ENCODE assay signal across 9 mouse cellular contexts in the genomic region with DNA sequence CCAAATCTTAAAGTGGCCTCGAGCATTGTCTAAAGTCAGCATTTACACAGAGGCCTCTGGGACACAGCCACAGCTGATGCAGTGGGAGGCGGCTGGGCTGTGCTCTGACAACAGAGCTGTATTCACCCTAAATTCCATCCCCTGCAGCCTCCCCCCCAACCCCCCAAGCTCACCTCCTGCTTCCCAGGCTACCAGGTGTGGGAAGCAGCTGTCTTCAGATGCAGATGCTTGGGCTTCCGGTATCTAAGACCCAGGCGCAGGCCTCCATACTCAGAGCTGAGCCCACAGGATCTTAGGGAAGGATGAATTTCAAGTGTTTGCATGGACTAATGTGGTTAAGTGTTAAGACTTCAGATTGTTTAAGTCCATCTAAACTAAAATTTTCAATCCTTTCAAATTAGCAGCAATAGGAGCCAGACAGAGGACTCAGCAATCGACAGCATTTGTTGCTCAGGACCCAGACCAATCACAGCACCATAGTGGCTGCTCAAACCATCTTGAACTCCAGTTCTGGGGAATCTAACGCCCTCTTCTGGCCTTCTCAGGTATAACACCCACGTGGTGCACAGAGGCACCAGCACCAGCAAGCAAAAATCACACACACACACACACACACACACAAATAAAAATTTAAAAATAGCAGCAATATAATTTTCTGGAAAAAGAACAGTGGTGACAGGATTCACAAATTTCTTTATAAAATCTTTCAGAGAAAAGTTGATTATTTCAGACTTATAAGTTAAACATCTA. TPM values are rescaled to one million over a fixed set of nuclear protein-coding genes. Genes with fewer than 3 reads are reported as not detected.
DNase-seq lines count a peak whose midpoint lies in the region; ATAC-seq and TF ChIP-seq lines count a peak whose summit lies in the region.
"Had no signal": no experiment of that assay in that cellular context is flagged by ENCODE, and none has a peak within 500 bp of the region (broad histone marks: within the 10 kb centered on the region; RNA-seq: fewer than 3 reads in every experiment).

No protein-coding gene starts in this region.

- H3K4me2 ChIP-seq in lung, postnatal 0 days (replicated peaks; ENCODE audit: low read depth, low read length) = no peak overlapping the region
- H3K4me2 ChIP-seq: limb, embryonic 15.5 days had no signal

- no peak overlapping the region for H3K4me3 ChIP-seq in hindbrain, embryonic 10.5 days
- no peak overlapping the region for H3K4me3 ChIP-seq in lung, postnatal 0 days (ENCODE audit: low read depth, low read length)
- no peak overlapping the region for H3K4me3 ChIP-seq in testis, adult 2 months (ENCODE audit: control insufficient read depth, low read depth, low read length)
- H3K4me3 ChIP-seq: limb, embryonic 15.5 days had no signal

- 45% methylated on average over 7 of the region's 7 CpGs for WGBS in hindbrain, embryonic 10.5 days
- WGBS in lung, postnatal 0 days = 52% methylated on average over 7 of the region's 7 CpGs

- H3K9me3 ChIP-seq in hindbrain, embryonic 10.5 days = no peaks in the 10 kb centered on the region
- no peaks in the 10 kb centered on the region for H3K9me3 ChIP-seq in lung, postnatal 0 days (ENCODE audit: low read length)
- H3K9me3 ChIP-seq: limb, embryonic 15.5 days had no signal

- no peaks in the 10 kb centered on the region for H3K27me3 ChIP-seq in hindbrain, embryonic 10.5 days (ENCODE audit: insufficient read depth, poor library complexity, severe bottlenecking)
- H3K27me3 ChIP-seq in lung, postnatal 0 days (replicated peaks; ENCODE audit: insufficient read depth, low read length) = no peaks in the 10 kb centered on the region
- no peaks in the 10 kb centered on the region for H3K27me3 ChIP-seq in testis, adult 2 months (ENCODE audit: control insufficient read depth, insufficient read depth, low read length)
- H3K27me3 ChIP-seq: limb, embryonic 15.5 days had no signal

- no peak for TF ChIP-seq POLR2A in brain, embryonic 14.5 days (IDR thresholded peaks at IDR 0.05; ENCODE audit: borderline replicate concordance, extremely low read depth, insufficient read depth, insufficient read length, poor library complexity, severe bottlenecking)
- TF ChIP-seq POLR2A in testis, adult 2 months (IDR thresholded peaks at IDR 0.05; ENCODE audit: control insufficient read depth, low read depth, low read length) = no peak

- peaks cover 14% of the 10 kb centered on the region for H3K36me3 ChIP-seq in hindbrain, embryonic 10.5 days
- no peaks in the 10 kb centered on the region for H3K36me3 ChIP-seq in lung, postnatal 0 days (ENCODE audit: insufficient read depth, low read length)
- H3K36me3 ChIP-seq in testis, adult 2 months (ENCODE audit: control insufficient read depth, insufficient read depth, low read length) = no peaks in the 10 kb centered on the region
- H3K36me3 ChIP-seq: limb, embryonic 15.5 days had no signal

- TF ChIP-seq CTCF in brain, embryonic 14.5 days (IDR thresholded peaks at IDR 0.05; ENCODE audit: borderline replicate concordance, extremely low read depth, insufficient read depth, insufficient read length) = peak; percentile 54; the same call in 1 of the 2 replicates
- TF ChIP-seq CTCF in lung, postnatal 0 days (IDR thresholded peaks at IDR 0.05) = peak; percentile 63
- peak; percentile 61; the same call in 1 of the 2 replicates for TF ChIP-seq CTCF in testis, adult 2 months (IDR thresholded peaks at IDR 0.05; ENCODE audit: control insufficient read depth, insufficient read depth, insufficient replicate concordance, low read depth, low read length)

- H3K9ac ChIP-seq in lung, postnatal 0 days (replicated peaks; ENCODE audit: low read depth) = no peak overlapping the region
- H3K9ac ChIP-seq: limb, embryonic 15.5 days had no signal

- peaks cover 34% of the 10 kb centered on the region for H3K4me1 ChIP-seq in hindbrain, embryonic 10.5 days (replicated peaks)
- peaks cover 7% of the 10 kb centered on the region; the same call in 1 of the 2 replicates for H3K4me1 ChIP-seq in lung, postnatal 0 days (ENCODE audit: insufficient read depth, low read depth, low read length)
- peaks cover 10% of the 10 kb centered on the region for H3K4me1 ChIP-seq in testis, adult 2 months (ENCODE audit: control insufficient read depth, insufficient read depth, low read length)

- no peak for ATAC-seq in lung, postnatal 0 days

- TF ChIP-seq EP300 in lung, postnatal 0 days (IDR thresholded peaks at IDR 0.05) = no peak

- peak overlapping the region; percentile 31; the same call in 1 of the 2 replicates for H3K27ac ChIP-seq in hindbrain, embryonic 10.5 days
- H3K27ac ChIP-seq in lung, postnatal 0 days (ENCODE audit: low read length) = no peak overlapping the region
- no peak overlapping the region for H3K27ac ChIP-seq in testis, adult 2 months (ENCODE audit: control insufficient read depth, insufficient read depth, low read depth, low read length)
- H3K27ac ChIP-seq: limb, embryonic 15.5 days had no signal

- peak; percentile 19 to 45 for DNase-seq in gastrocnemius, postnatal 4 days (ENCODE audit: low spot score in 2 of 2)
- no peak for DNase-seq in gastrocnemius, postnatal 25 days
- DNase-seq in CD4-positive helper T cell, adult 2 months (ENCODE audit: low read depth, low spot score) = peak; percentile 65
- DNase-seq in brain, embryonic 14.5 days (ENCODE audit: low read depth) = peak; percentile 43
- peak; percentile 51 for DNase-seq in hindbrain, embryonic 10.5 days (ENCODE audit: low spot score)
- DNase-seq in lung, postnatal 0 days (ENCODE audit: low spot score) = peak; percentile 26
- no peak for DNase-seq in frontal cortex, postnatal 36 days (ENCODE audit: low spot score in 2 of 2)

RNA-seq across cellular contexts. Expression of a gene that starts 3.8 kb away (rescaled TPM):
- 10 to 100 TPM; 26.5 to 26.6 TPM for total RNA-seq in gastrocnemius, postnatal 4 days (2021)
- total RNA-seq in gastrocnemius, postnatal 25 days (2021) = 10 to 100 TPM; 11.3 to 13.3 TPM
- 10.2 and 12.9 TPM in 2 replicates for polyA plus RNA-seq in brain, embryonic 14.5 days (2012; rRNA removed)
- 9.6 and 12.3 TPM in 2 replicates for polyA plus RNA-seq in hindbrain, embryonic 10.5 days (2016; fragmentation: Nextera tagmentation; extraction: Ambion mirVana)
- 7.5 and 10.4 TPM in 2 replicates for polyA plus RNA-seq in lung, postnatal 0 days (2015; fragmentation: Nextera tagmentation; extraction: Ambion mirVana)
- polyA plus RNA-seq in testis, adult 2 months (2012; rRNA removed) = 6.4 and 6.5 TPM in 2 replicates

Comparison
In these comparisons a context has a peak if more than half of its experiments do, and no peak if none do; other contexts are left out.
1. DNase-seq: peak in gastrocnemius, postnatal 4 days (2 of 2), CD4-positive helper T cell, adult 2 months (single experiment), brain, embryonic 14.5 days (single experiment), hindbrain, embryonic 10.5 days (single experiment) and lung, postnatal 0 days (single experiment); none in gastrocnemius, postnatal 25 days (single experiment) and frontal cortex, postnatal 36 days (0 of 2).
2. Peak in every context shown above with its lines, with median percentiles within 50 percentile points of each other: CTCF ChIP-seq.